Mouse (Mus musculus) right cerebral cortex, adult 2 months (tissue): ENCODE data around the gene Atp8b4.

ENCODE experiments used
- DNase-seq, 2 experiments: peaks; one replicate each; pipeline ENCODE4 v3.0.0; 2021 to 2022; ENCODE audit warnings: low spot score in 2 of 2

Gene Atp8b4

GRCm38 (mm10) chr2:126287942-126288341 is 212.5 kb downstream of the Atp8b4 start:
- peak; percentile 5 to 19 for DNase-seq

DNA sequence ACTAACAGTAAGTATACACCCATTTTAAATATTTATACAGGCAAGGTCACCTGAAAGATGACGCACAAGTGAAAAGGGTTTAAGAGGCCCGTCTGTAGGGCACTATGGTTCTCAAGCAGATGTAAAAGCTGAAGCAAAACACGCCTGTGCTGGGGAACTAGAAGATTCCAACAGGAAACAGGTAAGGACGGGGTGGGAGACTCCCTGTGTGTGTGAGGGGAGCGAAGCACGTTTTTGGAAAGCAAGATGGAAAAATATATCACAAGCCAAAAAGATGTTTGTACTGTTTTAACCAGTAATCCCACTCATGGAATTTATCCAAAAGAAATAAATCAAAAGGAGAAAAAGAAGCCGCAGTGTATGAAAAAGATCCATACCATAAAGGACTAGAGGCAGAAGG is 214.1 kb downstream of the Atp8b4 start:
- DNase-seq = no peak

- DNase-seq = no peak
Measured at GRCm38 (mm10) chr2:126284071-126284470, 216.4 kb downstream of the Atp8b4 start.

GRCm38 (mm10) chr2:126283086-126283485 is 217.4 kb downstream of the Atp8b4 start:
- no peak for DNase-seq

- DNase-seq = no peak
Measured at GRCm38 (mm10) chr2:126275511-126275910, 225.0 kb downstream of the Atp8b4 start.

- no peak for DNase-seq
Measured at GRCm38 (mm10) chr2:126274826-126275405, 225.6 kb downstream of the Atp8b4 start.

GRCm38 (mm10) chr2:126274311-126274710 is 226.2 kb downstream of the Atp8b4 start:
- no peak for DNase-seq
